Mouse (Mus musculus): ENCODE results near the gene Col5a1.

- TF ChIP-seq POLR2A (IDR thresholded peaks at IDR 0.05; ENCODE audit: low read depth, low read length) (no peak), CTCF (IDR thresholded peaks at IDR 0.05; ENCODE audit: extremely low read depth, insufficient read depth, insufficient read length, insufficient replicate concordance) (no peak)
Measured at GRCm38 (mm10) chr2:28044920-28045598, 158.8 kb downstream of the Col5a1 start.

Measured in spleen, adult 2 months (tissue).